Mouse (Mus musculus) left cerebral cortex, postnatal 36 days (tissue): ENCODE results near the gene Dusp27. TPM values are rescaled to one million over a fixed set of nuclear protein-coding genes. Genes with fewer than 3 reads are reported as not detected.
"Not testable (repeated sequence)": the region's sequence is repeated elsewhere in the genome, so short reads cannot be mapped to it uniquely, and the experiment has no call there.

Experiments
- DNase-seq, 2 experiments: peaks; one replicate each; pipeline ENCODE4 v3.0.0; 2021 to 2022; ENCODE audit warnings: low spot score in 2 of 2, mixed read lengths in 1 of 2
- intact Hi-C: fragments of 180-260 bp; cut with DNase I; formaldehyde crosslinking; loops from one replicate; pipeline ENCODE4 v1.15.1; 2025
- total RNA-seq, 2 experiments: library from RNA; stranded (reverse); gene quantifications; 2 replicates each; pipeline ENCODE4 v1.2.3; 2021

Dusp27 gene
- total RNA-seq, 2 experiments from 2014 or later = 0.16 to 0.17 TPM

DNA sequence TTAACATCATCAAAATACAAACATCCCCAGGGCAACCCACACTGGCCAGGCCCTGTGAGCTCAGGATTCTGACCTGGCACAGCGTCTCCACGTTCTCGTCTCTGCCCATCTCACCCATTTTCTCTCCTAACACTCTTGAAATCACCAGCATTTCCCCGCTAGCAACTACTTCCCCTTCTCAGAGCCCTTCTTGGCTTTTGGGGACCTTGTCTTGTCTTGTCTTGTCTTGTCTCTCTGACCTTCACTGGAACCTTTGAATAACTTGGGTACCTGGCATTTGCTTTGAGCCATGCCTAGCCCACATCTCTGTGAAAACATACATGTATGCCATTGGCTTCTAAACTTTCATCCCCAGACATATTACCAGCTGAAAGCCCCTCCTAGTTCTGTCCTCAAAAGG is 21.7 kb upstream of the Dusp27 start:
- intact Hi-C loops = no loop called here
- no peak for DNase-seq

DNA sequence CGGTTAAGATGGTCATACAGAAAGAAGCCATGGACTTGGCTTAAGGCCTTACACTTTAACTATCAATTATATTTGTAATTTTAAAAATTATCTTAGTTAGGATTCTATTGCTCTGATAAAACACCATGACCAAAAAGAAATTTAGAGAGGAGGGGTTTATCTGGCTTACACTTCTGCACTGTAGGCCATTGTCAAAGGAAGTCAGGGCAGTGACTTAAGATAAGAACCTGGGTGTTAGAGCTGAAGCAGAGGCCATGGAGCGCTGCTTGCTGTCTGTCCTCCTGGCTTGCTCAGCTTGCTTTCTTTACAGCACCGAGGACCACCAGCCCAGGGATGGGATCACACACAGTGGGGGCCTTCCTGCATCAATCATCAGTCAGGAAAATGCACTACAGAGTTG is 19.9 kb upstream of the Dusp27 start:
- intact Hi-C loops = no loop called here
- DNase-seq = no peak

DNA sequence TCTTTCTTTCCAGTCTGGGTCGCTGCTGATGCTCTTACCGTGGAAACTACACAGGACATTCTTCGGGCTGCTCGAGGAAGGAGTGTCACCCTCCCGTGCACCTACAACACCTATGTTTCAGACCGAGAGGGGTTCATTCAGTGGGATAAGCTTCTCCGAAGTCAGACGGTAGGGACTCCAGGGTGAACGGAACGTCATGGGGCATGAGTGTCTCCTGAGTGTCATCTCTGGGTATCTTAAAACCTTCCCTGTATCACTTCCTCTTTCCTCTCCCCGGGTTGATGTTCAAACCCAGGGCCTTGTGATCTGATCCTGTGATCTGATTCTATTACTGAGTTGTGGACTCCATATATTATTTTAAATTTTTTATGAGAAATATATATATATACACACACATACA is 18.9 kb upstream of the Dusp27 start:
- DNase-seq = no peak
- intact Hi-C loops = no loop called here

DNA sequence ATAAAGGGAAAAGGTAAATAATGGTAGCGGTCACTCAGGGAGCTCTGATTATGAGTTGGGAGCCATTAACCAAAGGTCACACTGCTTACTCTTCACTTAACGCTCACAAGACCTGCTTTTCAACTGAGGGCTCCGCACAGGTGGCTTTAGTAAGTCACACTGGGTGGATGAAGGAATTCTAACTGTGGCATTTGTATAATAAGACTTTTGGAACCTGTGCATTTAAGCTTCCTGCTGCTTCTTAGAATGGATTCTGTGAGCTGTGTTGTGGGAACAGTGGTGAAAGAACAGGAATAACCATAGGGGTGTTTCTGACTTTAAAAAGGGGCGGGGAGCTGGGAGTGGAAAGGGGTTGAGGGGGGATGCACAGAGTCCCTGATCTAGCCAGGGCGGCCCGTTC is 14.6 kb upstream of the Dusp27 start:
- no peak for DNase-seq
- intact Hi-C loops = no loop called here

DNA sequence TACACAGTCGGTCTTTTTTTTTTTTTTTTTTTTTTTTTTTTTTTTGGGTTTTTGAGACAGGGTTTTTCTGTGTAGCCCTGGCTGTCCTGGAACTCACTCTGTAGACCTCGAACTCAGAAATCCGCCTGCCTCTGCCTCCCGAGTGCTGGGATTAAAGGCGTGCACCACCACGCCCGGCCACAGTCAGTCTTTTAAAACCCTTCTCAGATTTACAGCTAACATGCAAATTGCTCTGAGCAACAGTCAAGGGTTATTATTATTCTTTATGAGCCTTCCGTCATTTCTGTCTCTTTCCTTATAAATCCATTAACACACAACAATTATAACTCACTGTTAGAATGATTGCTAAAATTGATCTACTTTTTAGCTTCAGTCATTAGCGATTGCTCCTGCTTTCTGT is 14.1 kb upstream of the Dusp27 start:
- DNase-seq, intact Hi-C loops: not testable (repeated sequence)

DNA sequence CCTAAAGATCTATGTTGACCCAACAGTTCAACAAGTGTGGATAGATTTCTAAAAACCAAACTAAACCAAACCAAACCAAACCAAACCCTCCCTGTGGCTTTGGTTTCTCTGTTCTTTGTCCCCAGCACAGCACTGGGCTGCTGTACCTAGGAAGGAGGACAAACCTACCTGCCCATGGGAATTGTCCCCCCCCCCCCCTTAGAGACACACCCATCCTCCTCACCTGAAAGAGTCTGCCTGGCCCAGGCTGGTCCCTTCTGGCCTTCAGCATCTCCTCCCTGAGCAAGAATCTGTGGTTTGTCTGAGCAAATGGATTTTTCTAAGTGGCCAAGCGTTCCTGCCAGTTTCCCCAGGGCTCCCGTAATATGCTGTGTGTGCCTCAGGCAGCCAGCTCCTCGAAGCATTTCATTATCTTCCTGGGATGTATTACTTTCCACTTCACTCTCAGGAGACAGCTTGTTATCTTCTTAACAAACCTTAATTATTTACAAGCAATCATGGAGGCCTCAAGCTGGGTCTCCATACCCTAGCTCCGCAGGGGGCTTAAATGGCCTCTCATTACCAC is 12.0 kb upstream of the Dusp27 start:
- intact Hi-C loops = no loop called here
- no peak for DNase-seq

DNA sequence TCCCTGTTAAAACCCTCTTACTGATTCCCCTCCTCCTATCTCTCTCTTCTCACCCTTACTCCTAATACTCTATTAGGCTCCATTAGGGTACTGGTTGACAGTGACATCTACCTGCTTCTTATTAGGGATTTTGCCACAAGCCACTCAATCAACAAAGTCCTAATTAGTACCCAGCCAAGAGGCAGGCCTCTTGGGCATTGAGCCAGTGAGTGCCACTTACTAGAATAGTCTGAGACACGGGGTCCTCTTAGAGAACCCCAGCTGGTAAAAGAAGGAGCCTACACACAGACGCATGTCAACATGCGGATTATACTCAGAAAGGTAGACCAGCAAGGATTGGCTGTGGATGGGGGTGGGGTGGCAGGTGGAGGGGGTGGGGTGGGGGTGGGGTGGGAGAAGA is 11.4 kb upstream of the Dusp27 start:
- intact Hi-C loops = no loop called here
- DNase-seq = no peak

DNA sequence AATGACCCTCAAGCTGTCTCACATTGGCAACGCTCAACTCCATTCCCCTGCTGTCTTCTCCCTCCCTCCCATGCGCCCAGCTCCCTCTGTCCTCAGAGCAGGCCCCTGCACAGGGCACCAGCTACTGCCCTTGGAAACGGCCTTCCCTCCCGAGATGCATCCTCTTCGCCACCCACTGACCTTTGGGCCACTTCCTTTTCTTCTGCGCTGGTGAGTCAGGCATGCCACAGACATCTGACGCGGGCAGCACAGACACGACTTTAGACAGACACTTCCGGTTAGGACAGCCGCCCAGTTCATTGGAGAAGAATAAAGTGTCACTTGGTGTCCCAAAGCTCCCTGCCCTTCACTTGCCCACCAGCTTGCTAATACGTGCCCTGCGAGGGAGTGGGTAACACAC is 10.4 kb upstream of the Dusp27 start:
- intact Hi-C loops = no loop called here
- DNase-seq = peak in 1 of 2 experiments; percentile 10

DNA sequence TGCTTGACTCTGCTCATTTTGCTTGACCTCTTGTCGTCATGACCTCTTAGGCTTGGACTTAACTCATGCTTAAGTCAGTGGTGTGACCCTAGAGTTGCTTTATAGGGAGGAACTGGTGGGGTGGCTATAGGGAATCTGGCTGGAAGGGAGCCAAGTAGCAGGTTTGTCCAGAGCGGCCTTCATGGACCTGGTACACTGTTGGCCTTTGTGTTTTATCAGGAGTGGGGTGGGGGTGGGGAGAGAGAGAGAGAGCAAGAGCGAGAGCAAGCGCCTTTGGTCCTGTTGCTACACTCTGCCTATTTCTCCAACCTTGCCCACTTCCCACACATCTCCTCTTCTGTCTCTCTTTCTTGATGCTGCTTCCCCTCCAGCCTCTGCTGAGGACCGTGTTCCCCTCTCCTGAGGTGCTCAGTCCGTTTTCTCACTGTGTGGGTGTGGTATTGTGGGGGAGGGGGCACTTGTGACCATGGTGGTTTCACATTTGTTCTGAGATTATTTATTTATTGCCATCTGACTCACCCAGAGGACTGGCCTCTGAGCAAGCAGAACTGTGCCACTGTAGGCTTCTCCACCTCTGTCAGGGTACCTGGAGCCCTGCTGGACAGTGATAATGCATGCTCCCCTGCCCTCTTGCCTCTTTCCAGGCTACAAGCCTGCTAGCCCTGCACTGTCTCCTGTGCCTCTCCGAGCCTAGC is 9.7 kb upstream of the Dusp27 start:
- no peak for DNase-seq
- intact Hi-C loops = no loop called here

DNA sequence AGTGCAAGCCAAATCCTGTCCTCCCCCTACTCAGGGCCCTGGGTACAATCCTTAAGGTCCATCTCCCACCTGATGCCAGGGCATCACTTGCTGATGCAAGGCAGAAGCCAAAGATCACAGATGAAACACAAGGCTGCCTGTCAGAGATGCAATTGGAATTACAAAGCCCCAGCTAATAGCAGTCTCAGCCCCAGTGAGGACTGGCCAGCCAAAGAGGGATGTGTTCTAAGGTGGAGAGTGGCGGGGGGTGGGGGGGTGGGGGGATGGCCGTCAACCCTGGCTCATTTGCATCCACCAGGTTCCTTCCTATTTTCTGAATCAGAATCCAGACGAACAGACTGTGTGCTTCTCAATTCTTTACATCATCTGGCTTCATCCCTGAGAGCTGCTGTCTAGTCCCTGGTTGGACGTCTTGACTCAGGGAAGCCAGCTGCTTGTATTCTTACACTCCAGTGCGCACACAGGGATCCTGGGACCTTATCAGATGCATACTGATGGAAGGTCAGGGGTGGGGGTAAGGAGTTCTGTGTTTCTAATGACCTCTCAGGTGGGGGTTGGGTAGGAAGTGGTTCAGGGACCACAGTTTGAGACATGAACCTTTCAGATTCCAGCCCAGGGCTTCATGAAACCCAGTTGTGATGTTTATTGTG is 7.5 kb upstream of the Dusp27 start:
- DNase-seq = no peak
- intact Hi-C loops = no loop called here

DNA sequence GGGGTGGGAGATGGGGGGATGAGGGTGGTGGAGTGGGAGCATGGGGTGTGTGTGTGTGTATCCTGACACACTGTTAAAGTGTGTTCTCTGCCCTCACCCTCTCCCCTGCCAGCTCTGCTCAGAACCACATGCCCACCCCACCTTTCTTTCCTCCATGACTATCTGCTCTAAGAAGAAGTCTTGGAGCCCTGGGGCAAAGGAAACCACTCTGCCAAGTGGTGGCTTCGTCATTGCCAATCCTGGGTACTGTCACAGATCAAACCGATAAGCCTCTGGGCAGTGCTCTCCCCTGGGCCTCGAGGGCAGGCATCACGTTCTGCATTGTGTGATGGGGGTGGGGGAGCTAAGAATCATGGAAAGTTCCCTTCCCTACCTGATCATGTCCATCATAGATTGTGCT is 4.6 kb upstream of the Dusp27 start:
- DNase-seq = no peak
- intact Hi-C loops = no loop called here

DNA sequence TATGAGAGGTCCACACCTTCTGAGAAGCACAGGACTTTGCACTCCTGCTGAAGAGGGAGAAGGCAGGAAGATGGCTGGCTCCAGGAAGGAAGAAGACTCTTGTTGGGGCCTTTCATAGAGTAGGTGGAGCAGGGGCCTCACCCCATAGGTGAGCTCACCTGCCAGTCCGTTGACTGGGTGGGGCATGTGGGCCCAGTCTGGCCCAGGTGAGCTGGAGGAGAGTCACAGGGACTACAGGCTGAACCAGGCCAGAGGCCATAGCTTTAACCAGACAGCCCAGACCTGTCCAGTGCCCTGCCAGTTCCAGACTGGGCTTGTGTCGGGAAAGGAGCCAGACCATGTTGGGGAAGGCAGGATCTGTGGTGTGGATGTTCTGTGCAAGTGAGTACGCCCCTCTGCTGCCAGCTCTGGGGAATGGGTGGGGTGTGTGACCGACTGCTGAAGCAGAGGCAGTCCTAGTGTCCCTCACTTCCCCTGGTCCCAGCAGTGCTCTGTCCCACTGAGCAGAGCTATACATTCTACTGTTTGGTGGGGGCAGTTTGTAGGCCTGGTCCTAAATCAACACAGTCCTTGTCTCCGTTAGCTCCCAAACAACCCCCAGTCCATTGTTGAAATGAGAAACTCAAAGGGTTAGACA is 2.6 kb upstream of the Dusp27 start, which contains the start of gene Gpa33:
Gene Gpa33 (plus strand): TSS at position 15 of the 637 bp plus-strand sequence.
- intact Hi-C loops = no loop called here

DNA sequence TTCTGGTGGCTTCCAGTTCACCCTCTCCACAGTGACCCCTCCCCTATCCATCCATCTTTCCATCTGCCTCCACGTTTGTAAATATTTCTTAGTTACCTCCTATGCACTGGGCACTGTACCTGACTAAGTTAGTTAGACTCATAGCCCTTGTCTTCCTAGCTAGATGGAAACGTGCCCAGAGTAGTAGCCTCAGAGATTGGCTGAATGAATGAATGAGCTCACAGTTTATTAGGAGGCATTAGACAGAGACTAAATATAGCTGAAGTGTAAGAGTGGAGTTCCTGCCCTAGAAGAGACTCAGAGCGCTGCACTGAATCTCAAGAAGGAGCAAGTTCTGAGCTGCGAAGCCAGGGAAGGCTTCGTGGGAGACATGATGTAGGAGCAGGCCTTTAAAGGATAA is 829 bp upstream of the Dusp27 start:
- intact Hi-C loops = no loop called here
- no peak for DNase-seq

More for the DNA sequence above, 2.6 kb upstream of the Dusp27 start, which contains the start of gene Gpa33:
- DNase-seq = no peak

DNA sequence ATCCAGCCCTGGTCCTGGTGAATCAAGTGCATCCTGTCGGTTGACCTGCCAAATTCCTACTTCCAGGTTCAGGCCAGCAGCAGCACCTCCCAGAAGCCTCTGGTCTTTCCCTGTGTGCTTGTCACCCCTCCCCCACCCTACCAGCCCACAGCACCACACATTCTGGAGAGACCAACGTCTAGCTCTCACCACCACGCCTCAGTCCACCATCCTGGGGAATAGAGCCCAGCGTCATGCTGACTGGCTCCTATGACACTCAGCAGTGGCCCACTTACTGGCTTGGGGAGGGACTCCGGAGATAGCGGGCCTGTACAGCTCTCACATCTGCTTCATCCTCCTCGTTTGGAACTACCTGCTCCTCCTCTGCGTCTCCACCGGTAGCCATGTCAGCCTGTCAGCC is 927 bp downstream of the Dusp27 start:
- DNase-seq = no peak
- intact Hi-C loops = no loop called here

DNA sequence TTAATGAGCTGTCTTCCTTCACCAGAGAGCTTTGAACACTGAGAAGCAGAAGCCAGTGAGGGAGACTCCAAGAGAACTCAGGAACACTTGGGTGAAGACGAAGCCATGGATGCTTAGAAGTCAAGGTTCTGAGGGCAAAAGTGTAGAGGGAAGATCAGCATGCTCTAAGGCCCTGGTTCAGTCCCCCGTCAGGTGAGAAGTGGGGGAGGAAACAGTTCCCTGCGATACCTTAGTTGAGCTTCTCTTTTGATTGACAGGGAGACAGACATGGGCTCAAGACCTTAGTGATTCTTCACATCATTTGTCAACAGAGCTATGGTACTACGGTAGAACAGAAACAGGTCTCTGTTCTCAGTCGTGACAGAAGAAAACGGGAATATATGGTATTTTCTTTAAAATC is 1.4 kb downstream of the Dusp27 start:
- no peak for DNase-seq
- intact Hi-C loops = no loop called here

DNA sequence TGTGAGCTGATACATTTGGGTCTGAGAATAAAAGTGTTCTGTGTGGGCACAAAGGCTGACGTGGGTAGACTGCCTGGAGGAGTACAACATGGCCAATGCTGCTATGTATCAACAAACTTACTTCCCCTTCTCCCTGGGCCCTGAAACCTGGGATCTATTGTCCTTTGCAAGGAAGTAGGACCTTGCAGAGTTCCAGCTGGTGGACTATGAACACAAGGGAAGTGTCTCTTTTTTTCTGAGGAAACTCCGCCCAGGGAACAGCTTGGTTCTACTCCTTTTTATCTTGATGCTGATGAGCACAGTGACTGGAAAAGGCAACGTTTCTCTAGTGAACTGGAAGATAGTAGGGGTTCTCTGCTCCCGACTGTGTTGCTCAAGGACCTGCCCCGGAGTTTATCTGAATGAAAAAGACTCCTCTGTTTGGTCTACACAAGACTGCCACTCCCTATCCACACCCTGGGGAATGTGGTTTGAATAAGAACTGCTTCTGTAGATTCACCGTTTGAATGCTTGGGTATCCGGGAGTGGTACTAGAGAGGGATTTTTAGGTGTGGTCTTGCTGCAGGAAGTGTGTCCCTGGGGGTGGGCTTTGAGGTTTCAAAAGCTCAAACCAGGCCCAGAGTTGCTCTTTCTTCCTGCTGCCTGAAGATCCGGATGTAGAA is 2.7 kb downstream of the Dusp27 start:
- no peak for DNase-seq
- intact Hi-C loops = no loop called here

DNA sequence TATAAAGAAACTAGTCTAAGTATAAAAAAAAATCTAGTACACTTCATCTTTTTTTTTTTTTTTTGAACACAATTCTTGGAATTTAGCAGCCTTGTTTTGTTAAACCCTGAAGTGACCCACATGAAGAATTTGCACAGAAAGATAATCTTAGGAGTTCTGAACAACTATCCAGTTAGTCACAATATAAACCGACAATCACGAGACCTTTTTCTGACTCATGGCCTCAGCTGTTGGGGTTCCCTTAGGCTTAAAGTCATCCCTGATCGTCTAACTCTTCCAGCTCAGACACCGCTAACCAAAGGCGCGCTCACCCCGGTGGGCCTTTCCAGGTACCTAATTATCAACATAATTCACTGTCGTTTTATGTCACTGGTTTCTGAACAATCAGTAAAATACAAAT is 4.0 kb downstream of the Dusp27 start:
- DNase-seq = no peak
- intact Hi-C loops = no loop called here

DNA sequence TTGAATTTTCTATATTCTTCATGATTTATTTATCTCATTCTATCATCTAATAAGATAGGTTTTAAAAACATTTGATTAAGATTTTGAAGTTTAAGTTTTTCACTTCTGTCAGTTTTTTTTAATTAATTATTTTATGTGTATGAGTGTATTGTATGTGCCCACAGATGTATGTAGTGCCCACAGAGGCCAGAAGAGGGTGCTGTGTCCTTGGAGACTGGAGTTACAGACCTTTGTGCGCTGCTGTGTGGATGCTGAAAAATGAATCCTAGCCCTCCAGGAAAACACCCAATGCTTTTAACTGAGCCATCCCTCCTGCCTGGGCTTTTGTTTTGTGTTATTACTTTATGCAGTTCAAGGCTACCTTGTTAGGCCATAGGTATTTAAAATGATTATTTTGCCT is 4.7 kb downstream of the Dusp27 start:
- intact Hi-C loops = no loop called here
- DNase-seq = no peak

DNA sequence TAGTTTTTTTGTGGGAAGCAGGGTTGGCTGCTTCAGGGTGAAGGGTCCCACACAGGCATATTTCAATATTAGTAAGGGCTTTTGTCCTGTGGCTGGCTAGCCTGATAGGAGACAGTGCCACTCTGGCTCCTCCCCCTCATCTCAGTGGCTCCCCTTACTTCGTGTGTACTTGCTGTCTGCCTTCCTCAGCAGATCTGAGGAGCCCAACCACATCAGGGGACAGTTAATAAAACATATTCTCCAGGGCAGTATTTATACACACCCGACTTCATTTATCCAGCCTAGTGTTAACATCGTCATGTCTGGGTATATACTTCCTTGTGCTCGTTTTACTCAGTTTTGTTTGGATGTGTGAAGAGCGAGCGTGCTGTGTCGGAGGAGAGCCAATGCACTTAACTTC is 5.6 kb downstream of the Dusp27 start:
- intact Hi-C loops = no loop called here
- no peak for DNase-seq

DNA sequence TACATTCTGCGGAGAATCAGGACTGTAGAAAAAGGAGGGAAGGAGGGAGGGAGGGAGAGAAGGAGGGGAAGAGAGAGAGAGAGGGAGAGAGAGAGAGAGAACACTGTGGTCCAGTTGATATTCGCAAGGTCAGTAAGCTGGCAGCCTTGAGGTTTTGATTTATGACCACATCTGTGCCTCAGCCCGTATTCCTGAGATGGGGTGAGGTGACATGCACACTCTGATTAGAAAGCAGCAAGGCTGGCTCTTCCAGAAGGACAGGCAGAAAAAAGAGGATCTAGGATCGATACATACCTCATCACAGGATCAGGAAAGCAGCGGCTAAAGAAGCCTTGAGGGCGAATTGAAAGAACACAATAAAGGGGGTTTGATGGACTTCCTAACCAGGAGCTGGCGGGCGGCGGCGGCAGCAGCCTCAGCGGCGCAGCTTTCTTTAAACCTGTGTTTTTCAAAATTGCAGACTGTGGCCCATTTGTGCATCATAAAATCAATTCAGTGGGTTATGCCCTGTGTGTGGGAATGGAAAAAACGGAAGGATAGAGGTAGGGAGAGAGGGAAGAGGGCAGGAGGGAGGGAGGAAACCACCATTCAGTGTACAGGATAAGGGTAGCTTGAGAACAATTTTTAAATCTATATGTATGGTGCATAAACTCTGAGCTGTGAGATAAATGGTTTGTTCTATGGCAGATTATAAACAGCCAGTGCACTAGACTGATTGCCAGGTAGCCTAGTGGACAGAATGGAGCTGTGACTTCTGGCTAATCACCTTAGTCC is 9.7 kb downstream of the Dusp27 start:
- no peak for DNase-seq
- intact Hi-C loops = no loop called here
